Mouse (Mus musculus) stomach, embryonic 14.5 days (tissue): ENCODE results near the gene Klf14. TPM values are rescaled to one million over a fixed set of nuclear protein-coding genes. Genes with fewer than 3 reads are reported as not detected.
A peak's percentile ranks its signal among the peaks of the same experiment; 100 is the strongest.

Source experiments
- ATAC-seq: fragments of 200-750 bp; cut with Nextera tagmentation; 2 replicates; pipeline ENCODE4 v1.8.0; 2017; ENCODE audit warnings: low read depth, moderate TSS enrichment; ENCODE audit not compliant: insufficient number of reproducible peaks, insufficient read depth, low FRiP score
- H3K27ac ChIP-seq: fragments of 300-500 bp; sonication (generic); 2 replicates; pipeline ENCODE4 v1.5.1; 2014; ENCODE audit warnings: mild to moderate bottlenecking, low read length, moderate library complexity, mixed read lengths
- H3K27me3 ChIP-seq: fragments of 300-500 bp; sonication (generic); 2 replicates; pipeline ENCODE4 v1.6.1; 2014; ENCODE audit warnings: low read length, control low read depth, mixed read lengths; ENCODE audit not compliant: control insufficient read depth, insufficient read depth
- H3K36me3 ChIP-seq: fragments of 300-500 bp; sonication (generic); 2 replicates; pipeline ENCODE4 v1.6.1; 2014; ENCODE audit warnings: mild to moderate bottlenecking, control low read depth, low read length, moderate library complexity, mixed read lengths; ENCODE audit not compliant: control insufficient read depth, insufficient read depth
- H3K4me1 ChIP-seq: fragments of 300-500 bp; sonication (generic); 2 replicates; pipeline ENCODE4 v1.6.1; 2014; ENCODE audit warnings: low read length, control low read depth, mixed read lengths; ENCODE audit not compliant: control insufficient read depth, insufficient read depth
- H3K4me2 ChIP-seq: fragments of 300-500 bp; sonication (generic); replicated peaks from 2 replicates; pipeline ENCODE4 v1.6.1; 2014; ENCODE audit warnings: low read depth, low read length, control low read depth
- H3K4me3 ChIP-seq: fragments of 300-500 bp; sonication (generic); 2 replicates; pipeline ENCODE4 v1.5.1; 2014; ENCODE audit warnings: low read depth, low read length, control low read depth
- H3K9ac ChIP-seq: fragments of 300-500 bp; sonication (generic); replicated peaks from 2 replicates; pipeline ENCODE4 v1.6.1; 2014; ENCODE audit warnings: low read depth, mild to moderate bottlenecking, control low read depth, low read length, moderate library complexity, mixed read lengths
- H3K9me3 ChIP-seq: fragments of 300-500 bp; sonication (generic); 2 replicates; pipeline ENCODE4 v1.6.1; 2016; ENCODE audit warnings: low read depth, low read length, control low read depth; ENCODE audit not compliant: control insufficient read depth
- WGBS: fragments of 180-500 bp; shearing (Covaris S2); extraction: QIAGEN DNeasy Blood & Tissue Kit; methylation state at CpG from one replicate; pipeline ENCODE4 v1.1.7; 2014; 5-methylcytosine and 5-hydroxymethylcytosine counted together
- polyA plus RNA-seq: library from polyadenylated mRNA; unstranded; fragments of >200 nt; fragmentation: Nextera tagmentation; extraction: Ambion mirVana; gene quantifications from 2 replicates; pipeline ENCODE4 v1.2.1, GENCODE M21; 2014

Gene Klf14
- polyA plus RNA-seq: 3.7 and 5.4 TPM in 2 replicates

- peak within 1 kb of the TSS; percentile 77 for H3K4me2 ChIP-seq
- H3K9me3 ChIP-seq: peaks cover 23% of the 10 kb centered on the region
- peak; percentile 49; the same call in 1 of the 2 replicates for ATAC-seq
- H3K4me3 ChIP-seq: peak within 1 kb of the TSS; percentile 58
- H3K4me1 ChIP-seq: no peaks in the 10 kb centered on the region
- H3K27ac ChIP-seq: no peak within 1 kb of the TSS; the same call in 1 of the 2 replicates
- under 1% methylated on average over 66 of the region's 75 CpGs for WGBS
- 0 out of 2 replicates have a peak within 1 kb of the TSS, but pooled peaks have one; percentile 10 for H3K9ac ChIP-seq
- peaks cover 30% of the 10 kb centered on the region for H3K27me3 ChIP-seq
- H3K36me3 ChIP-seq: no peaks in the 10 kb centered on the region
These were observed at the start of gene Klf14 for GRCm38 (mm10) chr6:30958736-30959540. Klf14 (minus strand) TSS chr6:30959078.

DNA sequence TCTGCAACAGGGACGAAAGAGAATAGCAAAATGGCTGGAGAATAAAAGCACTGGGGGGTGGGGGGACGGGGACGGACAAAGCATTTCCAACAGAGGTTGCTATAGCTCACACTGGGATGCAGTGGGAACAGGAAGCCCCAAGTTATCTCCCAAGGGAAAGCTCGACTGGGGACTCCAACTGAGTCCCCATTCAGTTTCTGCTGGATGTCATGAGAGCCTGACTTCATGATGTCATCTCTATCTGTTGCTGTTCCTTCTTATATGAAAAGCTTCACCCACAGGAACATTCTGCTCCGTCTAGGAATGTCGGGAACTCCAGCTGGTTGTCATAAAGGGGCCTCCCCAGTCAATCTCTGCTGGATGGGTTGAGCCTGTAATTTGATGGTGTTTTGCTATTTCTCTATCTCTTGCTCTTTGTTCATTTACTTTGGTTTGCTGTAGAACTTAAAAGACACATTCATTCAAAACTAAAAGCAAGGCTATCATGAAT lies 47.3 kb upstream of the Klf14 start:
- no peaks in the 10 kb centered on the region for H3K4me1 ChIP-seq
- no peak for ATAC-seq
- H3K36me3 ChIP-seq: no peaks in the 10 kb centered on the region
- no peak overlapping the region for H3K9ac ChIP-seq
- no peaks in the 10 kb centered on the region for H3K9me3 ChIP-seq
- H3K27ac ChIP-seq: no peak overlapping the region
- no peaks in the 10 kb centered on the region for H3K27me3 ChIP-seq
- 62% methylated on average over 6 of the region's 6 CpGs for WGBS
- H3K4me2 ChIP-seq: no peak overlapping the region
- H3K4me3 ChIP-seq: no peak overlapping the region

DNA sequence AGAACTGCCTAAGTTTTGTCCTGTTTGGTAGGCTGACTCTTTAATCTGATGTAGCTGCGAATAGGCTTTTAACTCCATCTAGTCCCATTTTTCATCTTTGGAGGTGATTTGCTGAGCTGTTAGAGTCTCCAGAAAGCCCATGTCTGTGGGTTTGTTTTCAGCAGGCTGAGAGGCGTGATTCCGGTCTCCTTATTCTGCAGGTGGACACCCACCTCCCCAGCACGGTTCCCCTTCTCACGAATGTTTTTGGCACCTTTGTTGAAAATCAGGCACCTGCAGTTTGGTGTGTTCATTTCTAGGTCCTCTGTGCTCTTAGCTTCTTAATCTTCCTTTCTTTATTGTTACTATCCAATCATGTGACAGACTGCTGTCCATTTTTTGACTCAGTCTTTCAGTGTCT lies 27.5 kb upstream of the Klf14 start:
- Histone ChIP-seq H3K27me3 (no peaks in the 10 kb centered on the region), H3K4me1 (no peaks in the 10 kb centered on the region), H3K9ac (no peak overlapping the region), H3K9me3 (no peaks in the 10 kb centered on the region), H3K27ac (no peak overlapping the region), H3K4me2 (no peak overlapping the region), H3K36me3 (no peaks in the 10 kb centered on the region), H3K4me3 (no peak overlapping the region)
- WGBS: 76% methylated on average over 5 of the region's 5 CpGs
- no peak for ATAC-seq

- no peak overlapping the region for H3K27ac ChIP-seq
- no peaks in the 10 kb centered on the region for H3K36me3 ChIP-seq
- no peaks in the 10 kb centered on the region for H3K4me1 ChIP-seq
- H3K4me2 ChIP-seq: no peak overlapping the region
- 62% methylated on average over 4 of the region's 4 CpGs for WGBS
- no peak overlapping the region for H3K9ac ChIP-seq
- no peak for ATAC-seq
- H3K27me3 ChIP-seq: no peaks in the 10 kb centered on the region
- H3K4me3 ChIP-seq: no peak overlapping the region
- H3K9me3 ChIP-seq: no peaks in the 10 kb centered on the region
These were observed 24.1 kb upstream of the Klf14 start for GRCm38 (mm10) chr6:30983021-30983420.

GRCm38 (mm10) chr6:30982372-30982980 lies 23.6 kb upstream of the Klf14 start:
- Histone ChIP-seq H3K9me3 (no peaks in the 10 kb centered on the region), H3K27ac (no peak overlapping the region; the same call in 1 of the 2 replicates), H3K4me1 (no peaks in the 10 kb centered on the region), H3K4me3 (peak overlapping the region; percentile 8; the same call in 1 of the 2 replicates), H3K4me2 (peak overlapping the region; percentile 49; the same call in 1 of the 2 replicates), H3K27me3 (no peaks in the 10 kb centered on the region), H3K9ac (no peak overlapping the region), H3K36me3 (no peaks in the 10 kb centered on the region)
- 15% methylated on average over 13 of the region's 13 CpGs for WGBS
- no peak for ATAC-seq

DNA sequence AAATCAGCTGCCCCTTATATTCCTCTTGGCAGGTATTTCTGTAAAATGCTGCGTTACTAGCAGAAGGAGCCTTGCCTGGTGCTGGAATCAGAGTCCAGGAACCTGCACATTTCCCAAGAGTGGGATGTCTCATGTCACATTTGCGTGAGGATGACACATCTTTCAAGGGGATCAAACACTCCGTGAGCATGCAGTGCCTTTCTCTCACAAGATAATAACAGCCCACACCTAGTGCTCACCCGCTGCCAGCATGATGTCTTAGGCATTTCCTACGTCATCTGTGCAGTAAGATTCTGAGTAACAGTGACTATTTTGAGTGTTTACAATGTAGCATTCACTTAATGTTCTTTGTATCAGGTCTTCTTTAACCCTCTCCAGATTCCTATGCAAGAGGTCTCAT lies 22.5 kb upstream of the Klf14 start:
- no peak for ATAC-seq
- no peak overlapping the region for H3K27ac ChIP-seq
- 84% methylated on average over 5 of the region's 5 CpGs for WGBS

DNA sequence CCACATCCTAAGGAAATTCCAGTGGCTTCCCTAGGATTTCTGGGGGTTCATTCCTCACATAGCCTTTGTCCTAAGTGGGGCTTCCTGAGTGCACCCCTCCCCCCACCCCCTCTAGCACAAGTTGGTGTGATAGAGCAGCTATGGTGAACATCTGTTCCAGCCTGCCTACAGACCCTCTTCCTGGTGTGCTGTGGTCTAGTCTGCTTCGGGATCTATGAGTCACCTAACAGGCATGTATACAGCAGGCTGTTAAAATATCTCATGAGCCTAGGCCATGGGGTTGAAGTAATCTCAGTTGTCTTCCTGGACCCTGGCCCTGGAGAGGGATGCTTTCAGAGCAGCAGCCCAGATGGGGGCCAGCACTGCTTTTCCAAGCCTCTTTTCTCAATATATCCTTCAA lies 19.7 kb upstream of the Klf14 start:
- Histone ChIP-seq H3K27ac (no peak overlapping the region), H3K9ac (no peak overlapping the region), H3K4me2 (no peak overlapping the region), H3K4me3 (no peak overlapping the region), H3K27me3 (no peaks in the 10 kb centered on the region), H3K9me3 (no peaks in the 10 kb centered on the region), H3K36me3 (no peaks in the 10 kb centered on the region), H3K4me1 (no peaks in the 10 kb centered on the region)
- ATAC-seq: no peak
- 50% methylated on average over 1 of the region's 1 CpGs for WGBS

More for the DNA sequence above, 22.5 kb upstream of the Klf14 start:
- no peaks in the 10 kb centered on the region for H3K9me3 ChIP-seq
- no peaks in the 10 kb centered on the region for H3K27me3 ChIP-seq
- no peaks in the 10 kb centered on the region for H3K4me1 ChIP-seq
- H3K9ac ChIP-seq: no peak overlapping the region
- no peaks in the 10 kb centered on the region for H3K36me3 ChIP-seq
- no peak overlapping the region for H3K4me2 ChIP-seq
- H3K4me3 ChIP-seq: no peak overlapping the region

- no peak overlapping the region for H3K9ac ChIP-seq
- no peak overlapping the region for H3K27ac ChIP-seq
- H3K4me2 ChIP-seq: no peak overlapping the region
- H3K9me3 ChIP-seq: no peaks in the 10 kb centered on the region
- no peaks in the 10 kb centered on the region for H3K27me3 ChIP-seq
- WGBS: 79% methylated on average over 1 of the region's 1 CpGs
- H3K4me1 ChIP-seq: no peaks in the 10 kb centered on the region
- H3K36me3 ChIP-seq: no peaks in the 10 kb centered on the region
- no peak for ATAC-seq
- no peak overlapping the region for H3K4me3 ChIP-seq
These were observed 13.2 kb upstream of the Klf14 start for GRCm38 (mm10) chr6:30972121-30972520.
